Mouse (Mus musculus): ENCODE measurements around the gene Gm45233. TPM values are rescaled to one million over a fixed set of nuclear protein-coding genes. Genes with fewer than 3 reads are reported as not detected.
"Not testable (repeated sequence)": the region's sequence is repeated elsewhere in the genome, so short reads cannot be mapped to it uniquely, and the experiment has no call there.

Gm45233 gene
- not detected for polyA plus RNA-seq (2017; shearing (Covaris generic))

GRCm38 (mm10) chr7:43443917-43444293, at the start of gene Gm45233, which contains the start of gene Etfb:
Gene Gm45233 (plus strand): TSS chr7:43444128.
Gene Etfb (plus strand): TSS chr7:43444083.
- peak; percentile 95 for ATAC-seq

GRCm38 (mm10) chr7:43399501-43399900, 44.4 kb upstream of the Gm45233 start:
- ATAC-seq: no peak

GRCm38 (mm10) chr7:43402718-43403117, 41.2 kb upstream of the Gm45233 start:
- no peak for ATAC-seq

GRCm38 (mm10) chr7:43407573-43407972, 36.4 kb upstream of the Gm45233 start:
- ATAC-seq: no peak

GRCm38 (mm10) chr7:43408131-43408553, 35.8 kb upstream of the Gm45233 start, which contains the start of gene Siglecg:
Gene Siglecg (plus strand): TSS chr7:43408204.
- ATAC-seq: no peak

- no peak for ATAC-seq
These were observed 34.8 kb upstream of the Gm45233 start for GRCm38 (mm10) chr7:43409084-43409483.

- not testable (repeated sequence) for ATAC-seq
These were observed 32.2 kb upstream of the Gm45233 start for GRCm38 (mm10) chr7:43411724-43412123.

GRCm38 (mm10) chr7:43417298-43417697, 26.6 kb upstream of the Gm45233 start:
- ATAC-seq: no peak

- peak; percentile 93 for ATAC-seq
These were observed 20.8 kb upstream of the Gm45233 start for GRCm38 (mm10) chr7:43422995-43423617.

- ATAC-seq: peak; percentile 54
These were observed 19.8 kb upstream of the Gm45233 start for GRCm38 (mm10) chr7:43423991-43424625.

GRCm38 (mm10) chr7:43427406-43427805, 16.5 kb upstream of the Gm45233 start, which contains the start of gene Lim2:
Gene Lim2 (plus strand): TSS chr7:43427670.
- no peak for ATAC-seq

GRCm38 (mm10) chr7:43429500-43429899, 14.4 kb upstream of the Gm45233 start:
- no peak for ATAC-seq

- ATAC-seq: no peak
These were observed 11.0 kb upstream of the Gm45233 start for GRCm38 (mm10) chr7:43432891-43433290.

GRCm38 (mm10) chr7:43434676-43435075, 9.3 kb upstream of the Gm45233 start:
- no peak for ATAC-seq

GRCm38 (mm10) chr7:43436341-43437255, 7.3 kb upstream of the Gm45233 start, which contains the start of gene Nkg7:
Gene Nkg7 (plus strand): TSS chr7:43437073.
- ATAC-seq: no peak

- ATAC-seq: peak; percentile 14
These were observed 5.3 kb upstream of the Gm45233 start for GRCm38 (mm10) chr7:43438611-43439010.

- ATAC-seq: no peak
These were observed 3.4 kb upstream of the Gm45233 start, which contains the start of gene Cldnd2 for GRCm38 (mm10) chr7:43440482-43440881. Gene Cldnd2 (plus strand): TSS chr7:43440782.

- no peak for ATAC-seq
These were observed 2.9 kb upstream of the Gm45233 start for GRCm38 (mm10) chr7:43441071-43441470.

GRCm38 (mm10) chr7:43442684-43443083, 1.2 kb upstream of the Gm45233 start:
- ATAC-seq: no peak

GRCm38 (mm10) chr7:43443126-43443916, 607 bp upstream of the Gm45233 start:
- ATAC-seq: peak; percentile 85

GRCm38 (mm10) chr7:43447801-43448200, 3.9 kb downstream of the Gm45233 start:
- no peak for ATAC-seq

- no peak for ATAC-seq
These were observed 4.3 kb downstream of the Gm45233 start for GRCm38 (mm10) chr7:43448246-43448645.
